Mouse (Mus musculus): Measurements from ENCODE around the gene Fstl3. TPM values are rescaled to one million over a fixed set of nuclear protein-coding genes. Genes with fewer than 3 reads are reported as not detected.

The Fstl3 gene
- total and polyA plus RNA-seq, 2 experiments from 2014 or later, result 13.2 to 28.0 TPM

DNA sequence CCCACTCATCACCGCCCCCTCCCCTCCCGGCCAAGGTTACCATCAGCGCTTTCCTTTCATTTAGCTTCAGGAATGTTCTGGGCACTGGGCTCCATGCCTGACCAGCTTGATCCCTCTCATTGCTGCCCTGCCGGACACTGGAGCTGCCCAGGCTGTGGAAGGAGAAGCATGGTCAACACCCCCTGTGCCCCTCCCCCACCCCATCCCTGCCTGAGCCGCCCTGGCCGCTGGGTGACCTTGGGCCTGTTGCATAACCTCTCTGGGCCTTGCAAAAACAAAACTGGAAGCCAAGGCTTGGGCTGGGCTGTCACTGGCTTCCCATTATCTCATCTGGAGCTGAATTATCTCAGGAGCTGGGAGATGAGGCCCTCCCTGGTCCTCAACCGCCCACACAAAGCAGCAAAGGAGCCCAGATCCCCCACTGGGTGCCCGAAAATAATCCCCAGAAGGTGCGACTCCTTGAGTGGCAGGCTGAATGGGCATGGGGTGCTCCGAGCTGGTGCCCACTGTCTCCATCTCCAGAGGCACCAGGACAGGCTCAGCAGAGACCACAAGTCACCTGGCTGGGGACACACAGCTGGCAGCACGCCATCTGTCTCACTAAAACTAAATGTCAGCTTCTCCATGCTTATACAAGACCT is 25.4 kb downstream of the Fstl3 start:
- Histone ChIP-seq H3K36me3 (replicated peaks; ENCODE audit: control insufficient read depth, insufficient read depth, low read length) (no peaks in the 10 kb centered on the region), H3K9me3 (replicated peaks; ENCODE audit: control insufficient read depth, low read length) (no peaks in the 10 kb centered on the region), H3K9ac (replicated peaks; ENCODE audit: low read depth, low read length) (no peak overlapping the region), H3K27ac (ENCODE audit: low read depth) (0 out of 2 replicates have a peak overlapping the region, but pooled peaks have one; percentile 28), H3K4me1 (ENCODE audit: control insufficient read depth, insufficient read depth) (peaks cover 18% of the 10 kb centered on the region; the same call in 1 of the 2 replicates), H3K4me3 (ENCODE audit: low read depth, low read length) (no peak overlapping the region), H3K4me2 (ENCODE audit: low read depth, low read length) (no peak overlapping the region), H3K27me3 (ENCODE audit: control insufficient read depth, insufficient read depth, low read length) (no peaks in the 10 kb centered on the region)
- ATAC-seq (ENCODE audit: insufficient read depth, low read depth) (peak; percentile 28; the same call in 1 of the 2 replicates), DNase-seq (ENCODE audit: low spot score) (no peak)
- WGBS, result 35% methylated on average over 11 of the region's 11 CpGs
- TF ChIP-seq EP300 (IDR thresholded peaks at IDR 0.05; ENCODE audit: low read depth) (no peak), CTCF (IDR thresholded peaks at IDR 0.05; ENCODE audit: low read depth) (no peak)

- H3K36me3 ChIP-seq (replicated peaks; ENCODE audit: control insufficient read depth, insufficient read depth, low read length), result no peaks in the 10 kb centered on the region
- ATAC-seq (ENCODE audit: insufficient read depth, low read depth) (peak; percentile 7; the same call in 1 of the 2 replicates), DNase-seq (ENCODE audit: low spot score) (no peak)
- H3K4me3 ChIP-seq (ENCODE audit: low read depth, low read length), result no peak overlapping the region
- TF ChIP-seq CTCF (IDR thresholded peaks at IDR 0.05; ENCODE audit: low read depth) (no peak), EP300 (IDR thresholded peaks at IDR 0.05; ENCODE audit: low read depth) (no peak)
- WGBS, result 30% methylated on average over 29 of the region's 29 CpGs
- no peak overlapping the region for H3K9ac ChIP-seq (replicated peaks; ENCODE audit: low read depth, low read length)
- H3K4me2 ChIP-seq (ENCODE audit: low read depth, low read length), result no peak overlapping the region
- H3K9me3 ChIP-seq (replicated peaks; ENCODE audit: control insufficient read depth, low read length), result no peaks in the 10 kb centered on the region
- no peaks in the 10 kb centered on the region for H3K27me3 ChIP-seq (ENCODE audit: control insufficient read depth, insufficient read depth, low read length)
- peaks cover 18% of the 10 kb centered on the region; the same call in 1 of the 2 replicates for H3K4me1 ChIP-seq (ENCODE audit: control insufficient read depth, insufficient read depth)
- H3K27ac ChIP-seq (ENCODE audit: low read depth), result no peak overlapping the region; the same call in 1 of the 2 replicates
Observed at GRCm38 (mm10) chr10:79803716-79804323, 26.7 kb downstream of the Fstl3 start.

DNA sequence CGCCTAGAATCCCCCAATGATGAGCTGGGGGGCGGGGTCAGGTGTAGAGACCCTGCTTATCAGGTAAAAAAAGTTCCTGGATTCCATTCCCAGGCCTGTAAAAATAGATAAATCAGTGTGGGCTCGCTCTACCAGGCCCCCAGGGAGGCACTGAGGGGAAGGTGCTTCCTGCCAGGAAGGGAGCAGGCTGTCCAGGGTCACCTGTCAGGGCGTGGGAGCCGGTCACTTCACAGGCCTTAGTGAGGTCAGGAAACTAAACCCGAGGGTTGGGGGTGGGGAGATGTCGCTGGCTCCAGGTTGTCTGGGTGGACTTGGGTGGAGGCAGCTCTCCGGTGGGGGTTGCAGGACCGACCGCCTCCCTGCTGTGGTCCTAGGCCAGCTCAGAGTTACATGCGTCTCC is 28.6 kb downstream of the Fstl3 start:
- DNase-seq (ENCODE audit: low spot score), result peak; percentile 69
- H3K36me3 ChIP-seq (replicated peaks; ENCODE audit: control insufficient read depth, insufficient read depth, low read length), result no peaks in the 10 kb centered on the region; the same call in 1 of the 2 replicates
- TF ChIP-seq EP300 (IDR thresholded peaks at IDR 0.05; ENCODE audit: low read depth), result peak; percentile 94
- TF ChIP-seq CTCF (IDR thresholded peaks at IDR 0.05; ENCODE audit: low read depth), result no peak
- peak overlapping the region; percentile 44 for H3K4me2 ChIP-seq (ENCODE audit: low read depth, low read length)
- ATAC-seq (ENCODE audit: insufficient read depth, low read depth), result peak; percentile 50
- H3K4me1 ChIP-seq (ENCODE audit: control insufficient read depth, insufficient read depth), result peaks cover 18% of the 10 kb centered on the region; the same call in 1 of the 2 replicates
- no peak overlapping the region for H3K9ac ChIP-seq (replicated peaks; ENCODE audit: low read depth, low read length)
- no peaks in the 10 kb centered on the region for H3K9me3 ChIP-seq (replicated peaks; ENCODE audit: control insufficient read depth, low read length)
- H3K27me3 ChIP-seq (ENCODE audit: control insufficient read depth, insufficient read depth, low read length), result no peaks in the 10 kb centered on the region
- peak overlapping the region; percentile 81 for H3K27ac ChIP-seq (ENCODE audit: low read depth)
- 39% methylated on average over 11 of the region's 11 CpGs for WGBS
- H3K4me3 ChIP-seq (ENCODE audit: low read depth, low read length), result peak overlapping the region; percentile 4; the same call in 1 of the 2 replicates

DNA sequence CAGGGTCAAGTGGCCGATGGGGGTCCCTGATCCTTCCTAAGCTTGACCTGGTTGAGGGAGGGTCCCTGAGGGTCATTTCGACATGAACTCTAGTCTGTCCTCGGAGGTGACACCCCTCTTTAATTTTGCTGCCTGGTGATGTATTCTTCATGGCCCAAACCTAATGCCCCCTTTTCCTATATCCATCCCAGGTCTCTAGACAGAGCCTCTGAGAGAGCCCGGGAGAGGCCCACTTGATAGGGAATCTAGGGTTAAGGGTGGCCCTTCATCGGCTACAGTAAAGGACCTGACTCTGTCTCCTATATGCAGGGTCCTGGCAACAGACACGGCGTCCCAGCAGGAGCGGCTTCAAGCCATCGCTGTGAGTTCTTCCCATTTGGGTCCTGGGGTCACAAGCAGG is 29.3 kb downstream of the Fstl3 start:
- TF ChIP-seq EP300 (IDR thresholded peaks at IDR 0.05; ENCODE audit: low read depth), result no peak
- no peak for TF ChIP-seq CTCF (IDR thresholded peaks at IDR 0.05; ENCODE audit: low read depth)
- ATAC-seq (ENCODE audit: insufficient read depth, low read depth) (no peak), DNase-seq (ENCODE audit: low spot score) (no peak)
- peak overlapping the region; percentile 44 for H3K4me2 ChIP-seq (ENCODE audit: low read depth, low read length)
- H3K4me1 ChIP-seq (ENCODE audit: control insufficient read depth, insufficient read depth), result peaks cover 18% of the 10 kb centered on the region; the same call in 1 of the 2 replicates
- H3K27me3 ChIP-seq (ENCODE audit: control insufficient read depth, insufficient read depth, low read length), result no peaks in the 10 kb centered on the region
- H3K27ac ChIP-seq (ENCODE audit: low read depth), result peak overlapping the region; percentile 81
- H3K36me3 ChIP-seq (replicated peaks; ENCODE audit: control insufficient read depth, insufficient read depth, low read length), result no peaks in the 10 kb centered on the region; the same call in 1 of the 2 replicates
- WGBS, result 70% methylated on average over 9 of the region's 9 CpGs
- no peaks in the 10 kb centered on the region for H3K9me3 ChIP-seq (replicated peaks; ENCODE audit: control insufficient read depth, low read length)
- H3K9ac ChIP-seq (replicated peaks; ENCODE audit: low read depth, low read length), result no peak overlapping the region
- 0 out of 2 replicates have a peak overlapping the region, but pooled peaks have one; percentile 9 for H3K4me3 ChIP-seq (ENCODE audit: low read depth, low read length)

DNA sequence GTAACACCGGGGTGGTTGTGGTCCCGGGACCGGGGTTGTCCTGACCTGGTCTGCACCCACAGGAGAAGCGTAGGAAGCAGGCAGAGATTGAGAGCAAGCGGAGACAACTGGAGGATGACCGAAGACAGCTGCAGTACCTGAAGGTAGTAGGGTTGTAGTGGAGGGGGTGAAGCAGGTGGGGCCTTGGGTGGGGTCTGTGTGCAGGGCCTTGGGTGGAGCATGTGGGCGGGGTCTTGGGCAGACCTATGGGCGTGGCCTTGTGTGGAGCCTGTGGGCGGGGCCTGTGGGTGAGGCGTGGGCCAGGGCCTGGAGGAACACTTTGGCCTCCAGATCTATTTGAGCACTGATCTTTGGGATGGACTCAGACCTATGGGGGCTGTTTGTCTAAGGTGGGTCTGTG is 29.9 kb downstream of the Fstl3 start:
- Histone ChIP-seq H3K4me3 (ENCODE audit: low read depth, low read length) (peak overlapping the region; percentile 9; the same call in 1 of the 2 replicates), H3K4me1 (ENCODE audit: control insufficient read depth, insufficient read depth) (peaks cover 13% of the 10 kb centered on the region; the same call in 1 of the 2 replicates), H3K36me3 (replicated peaks; ENCODE audit: control insufficient read depth, insufficient read depth, low read length) (no peaks in the 10 kb centered on the region; the same call in 1 of the 2 replicates), H3K27ac (ENCODE audit: low read depth) (peak overlapping the region; percentile 81), H3K9ac (replicated peaks; ENCODE audit: low read depth, low read length) (no peak overlapping the region), H3K4me2 (ENCODE audit: low read depth, low read length) (peak overlapping the region; percentile 44), H3K27me3 (ENCODE audit: control insufficient read depth, insufficient read depth, low read length) (no peaks in the 10 kb centered on the region), H3K9me3 (replicated peaks; ENCODE audit: control insufficient read depth, low read length) (no peaks in the 10 kb centered on the region)
- TF ChIP-seq EP300 (IDR thresholded peaks at IDR 0.05; ENCODE audit: low read depth), result no peak
- no peak for TF ChIP-seq CTCF (IDR thresholded peaks at IDR 0.05; ENCODE audit: low read depth)
- ATAC-seq (ENCODE audit: insufficient read depth, low read depth) (no peak), DNase-seq (ENCODE audit: low spot score) (no peak)
- 61% methylated on average over 10 of the region's 10 CpGs for WGBS

Data from heart, postnatal 0 days (tissue).